17 mouse cellular contexts compared by ENCODE assay signal in genomic region chrX:94562392-94562791, GRCm38 (mm10). TPM values are rescaled to one million over a fixed set of nuclear protein-coding genes. Genes with fewer than 3 reads are reported as not detected.
DNase-seq lines count a peak whose midpoint lies in the region; ATAC-seq and TF ChIP-seq lines count a peak whose summit lies in the region.
"Had no signal": no experiment of that assay in that cellular context is flagged by ENCODE, and none has a peak within 500 bp of the region (broad histone marks: within the 10 kb centered on the region; RNA-seq: fewer than 3 reads in every experiment).

No protein-coding gene starts in this region.

- H3K27me3 ChIP-seq in heart, embryonic 13.5 days (replicated peaks): no peaks in the 10 kb centered on the region
- no peaks in the 10 kb centered on the region for H3K27me3 ChIP-seq in heart, adult 2 months (ENCODE audit: control insufficient read depth, insufficient read depth, low read length)
- no peaks in the 10 kb centered on the region for H3K27me3 ChIP-seq in heart, postnatal 0 days (ENCODE audit: control insufficient read depth, insufficient read depth, low read length)
- H3K27me3 ChIP-seq in testis, adult 2 months (ENCODE audit: control insufficient read depth, insufficient read depth, low read length): no peaks in the 10 kb centered on the region
- H3K27me3 ChIP-seq: embryonic facial prominence, embryonic 12.5 days; forebrain, embryonic 15.5 days had no signal

- intact Hi-C loops in heart, adult 2 months (cut with DNase I): no loop called here

- no peak for TF ChIP-seq POLR2A in heart, adult 2 months (IDR thresholded peaks at IDR 0.05; ENCODE audit: insufficient read depth, low read depth, low read length)
- no peak for TF ChIP-seq POLR2A in testis, adult 2 months (IDR thresholded peaks at IDR 0.05; ENCODE audit: control insufficient read depth, low read depth, low read length)

- no peak overlapping the region for H3K27ac ChIP-seq in heart, embryonic 13.5 days (replicated peaks)
- no peak overlapping the region for H3K27ac ChIP-seq in heart, adult 2 months
- peak overlapping the region; percentile 38; the same call in 1 of the 2 replicates for H3K27ac ChIP-seq in heart, postnatal 0 days (ENCODE audit: low read depth)
- H3K27ac ChIP-seq in testis, adult 2 months (ENCODE audit: control insufficient read depth, insufficient read depth, low read depth, low read length): peak overlapping the region; percentile 8; the same call in 1 of the 2 replicates
- H3K27ac ChIP-seq: embryonic facial prominence, embryonic 12.5 days; forebrain, embryonic 15.5 days; hindbrain, embryonic 13.5 days; hindbrain, postnatal 0 days had no signal

- no peaks in the 10 kb centered on the region for H3K79me2 ChIP-seq in heart, adult 2 months (replicated peaks; ENCODE audit: control insufficient read depth, insufficient read depth, low read length)

- no peak for DNase-seq in heart, adult 2 months
- peak; percentile 41 for DNase-seq in heart, postnatal 0 days (ENCODE audit: low spot score)
- no peak for DNase-seq in heart, postnatal 4 days
- DNase-seq in testis, postnatal 14 days (ENCODE audit: low spot score): no peak
- DNase-seq: adrenal gland, adult 8-10 months; cerebellum, adult 11 months; cerebellum, adult 8-10 months; cerebellum, postnatal 14 days; embryo, embryonic 11 days; gastrocnemius, postnatal 36 days; kidney, adult 11 months had no signal

- no peaks in the 10 kb centered on the region for H3K4me1 ChIP-seq in heart, embryonic 13.5 days
- no peaks in the 10 kb centered on the region for H3K4me1 ChIP-seq in heart, adult 2 months (ENCODE audit: control insufficient read depth, insufficient read depth, low read length)
- H3K4me1 ChIP-seq in heart, postnatal 0 days (ENCODE audit: control insufficient read depth, insufficient read depth): no peaks in the 10 kb centered on the region
- H3K4me1 ChIP-seq in testis, adult 2 months (ENCODE audit: control insufficient read depth, insufficient read depth, low read length): no peaks in the 10 kb centered on the region
- H3K4me1 ChIP-seq: embryonic facial prominence, embryonic 12.5 days; forebrain, embryonic 15.5 days; hindbrain, embryonic 13.5 days had no signal

- peak overlapping the region; percentile 24; the same call in 1 of the 2 replicates for H3K4me2 ChIP-seq in heart, embryonic 13.5 days
- no peak overlapping the region; the same call in 1 of the 2 replicates for H3K4me2 ChIP-seq in heart, postnatal 0 days (ENCODE audit: low read depth, low read length)
- H3K4me2 ChIP-seq: embryonic facial prominence, embryonic 12.5 days; forebrain, embryonic 15.5 days; hindbrain, embryonic 13.5 days had no signal

- no peak for TF ChIP-seq CTCF in heart, adult 2 months (IDR thresholded peaks at IDR 0.05)
- TF ChIP-seq CTCF in heart, postnatal 0 days (IDR thresholded peaks at IDR 0.05; ENCODE audit: low read depth): no peak
- TF ChIP-seq CTCF in testis, adult 2 months (IDR thresholded peaks at IDR 0.05; ENCODE audit: control insufficient read depth, insufficient read depth, insufficient replicate concordance, low read depth, low read length): no peak

- H3K9me3 ChIP-seq in heart, embryonic 13.5 days: no peaks in the 10 kb centered on the region
- no peaks in the 10 kb centered on the region for H3K9me3 ChIP-seq in heart, postnatal 0 days (replicated peaks; ENCODE audit: control insufficient read depth, low read length)
- H3K9me3 ChIP-seq: embryonic facial prominence, embryonic 12.5 days; forebrain, embryonic 15.5 days; hindbrain, embryonic 13.5 days had no signal

- no peak for TF ChIP-seq EP300 in heart, adult 2 months (IDR thresholded peaks at IDR 0.05; ENCODE audit: insufficient read depth, low read depth, low read length)
- TF ChIP-seq EP300 in heart, postnatal 0 days (IDR thresholded peaks at IDR 0.05; ENCODE audit: low read depth): no peak

- ATAC-seq in heart, embryonic 13.5 days (ENCODE audit: extremely low read depth, insufficient number of reproducible peaks, low FRiP score, low TSS enrichment): no peak
- peak; percentile 75 for ATAC-seq in heart, postnatal 0 days (ENCODE audit: insufficient read depth, low read depth)
- ATAC-seq: forebrain, embryonic 15.5 days; hindbrain, postnatal 0 days had no signal

- WGBS in heart, embryonic 13.5 days: 16% methylated on average over 5 of the region's 5 CpGs
- WGBS in heart, adult 2 months: 18% methylated on average over 5 of the region's 5 CpGs
- 13% methylated on average over 5 of the region's 5 CpGs for WGBS in heart, postnatal 0 days

- no peaks in the 10 kb centered on the region for H3K36me3 ChIP-seq in heart, embryonic 13.5 days
- no peaks in the 10 kb centered on the region for H3K36me3 ChIP-seq in heart, adult 2 months (ENCODE audit: control insufficient read depth, insufficient read depth, low read length)
- no peaks in the 10 kb centered on the region for H3K36me3 ChIP-seq in heart, postnatal 0 days (replicated peaks; ENCODE audit: control insufficient read depth, insufficient read depth, low read length)
- H3K36me3 ChIP-seq in testis, adult 2 months (ENCODE audit: control insufficient read depth, insufficient read depth, low read length): no peaks in the 10 kb centered on the region
- H3K36me3 ChIP-seq: embryonic facial prominence, embryonic 12.5 days; forebrain, embryonic 15.5 days; hindbrain, embryonic 13.5 days had no signal

- no peak overlapping the region for H3K9ac ChIP-seq in heart, embryonic 13.5 days
- no peak overlapping the region for H3K9ac ChIP-seq in heart, adult 2 months (ENCODE audit: low read depth, low read length)
- no peak overlapping the region for H3K9ac ChIP-seq in heart, postnatal 0 days (replicated peaks; ENCODE audit: low read depth, low read length)
- H3K9ac ChIP-seq: embryonic facial prominence, embryonic 12.5 days; forebrain, embryonic 15.5 days; hindbrain, embryonic 13.5 days had no signal

- H3K4me3 ChIP-seq in heart, embryonic 13.5 days: no peak overlapping the region
- H3K4me3 ChIP-seq in heart, adult 2 months: no peak overlapping the region
- H3K4me3 ChIP-seq in heart, postnatal 0 days (ENCODE audit: low read depth, low read length): no peak overlapping the region
- H3K4me3 ChIP-seq in testis, adult 2 months (ENCODE audit: control insufficient read depth, low read depth, low read length): no peak overlapping the region
- H3K4me3 ChIP-seq: embryonic facial prominence, embryonic 12.5 days; forebrain, embryonic 15.5 days; hindbrain, embryonic 13.5 days had no signal

RNA-seq across cellular contexts. Expression of gene Maged1, which starts 20.4 kb away (rescaled TPM):
- 491 and 494 TPM in 2 replicates for polyA plus RNA-seq in heart, embryonic 13.5 days (2015; fragmentation: Nextera tagmentation; extraction: Ambion mirVana)
- total RNA-seq in heart, adult 2 months (2021): 10 to 100 TPM; 88.7 to 96.1 TPM
- polyA plus RNA-seq in heart, adult 2 months (2012; rRNA removed): 117 and 135 TPM in 2 replicates
- total RNA-seq in heart, postnatal 0 days (2014; rRNA removed; ENCODE audit: low replicate concordance): 382 and 443 TPM in 2 replicates
- 235 and 253 TPM in 2 replicates for polyA plus RNA-seq in heart, postnatal 0 days (2015; fragmentation: Nextera tagmentation; extraction: Ambion mirVana)
- total RNA-seq in heart, postnatal 4 days (2021): 100 to 1,000 TPM; 269 to 273 TPM
- 125 and 146 TPM in 2 replicates for polyA plus RNA-seq in testis, adult 2 months (2012; rRNA removed)

Comparison
In these comparisons a context has a peak if more than half of its experiments do, and no peak if none do; other contexts are left out.
1. H3K27ac ChIP-seq: peak in heart, postnatal 0 days (single experiment) and testis, adult 2 months (single experiment); none in heart, embryonic 13.5 days (single experiment) and heart, adult 2 months (single experiment).